Mouse (Mus musculus): ENCODE measurements around the gene Olfm1.

The Olfm1 gene

DNA sequence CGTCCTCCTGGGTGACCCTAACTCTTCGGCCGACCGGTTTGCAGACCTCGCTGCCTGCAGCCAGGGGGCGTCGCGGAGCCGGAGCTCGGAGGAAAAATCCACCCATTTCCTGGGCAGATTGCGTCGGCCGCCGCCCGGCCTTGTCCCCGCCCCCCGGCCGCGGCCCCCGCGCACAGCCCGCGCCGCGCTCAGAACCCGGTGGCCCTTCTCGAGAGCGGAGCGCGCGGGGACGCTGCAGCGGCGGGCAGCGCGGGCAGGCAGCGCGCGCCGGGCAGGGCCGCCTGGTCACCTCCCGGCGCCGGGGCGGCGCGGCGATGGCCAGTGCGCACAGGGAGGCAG is 12.6 kb downstream of the Olfm1 start:
- DNase-seq, result peak; percentile 98

GRCm38 (mm10) chr2:28205870-28206421 is 13.2 kb downstream of the Olfm1 start:
- DNase-seq, result peak; percentile 94

- DNase-seq, result no peak
Observed at GRCm38 (mm10) chr2:28206472-28206871, 13.7 kb downstream of the Olfm1 start.

GRCm38 (mm10) chr2:28207200-28207750 is 14.5 kb downstream of the Olfm1 start:
- DNase-seq, result no peak

GRCm38 (mm10) chr2:28208130-28208745 is 15.4 kb downstream of the Olfm1 start:
- DNase-seq, result no peak

- no peak for DNase-seq
Observed at GRCm38 (mm10) chr2:28209211-28209610, 16.4 kb downstream of the Olfm1 start.

DNA sequence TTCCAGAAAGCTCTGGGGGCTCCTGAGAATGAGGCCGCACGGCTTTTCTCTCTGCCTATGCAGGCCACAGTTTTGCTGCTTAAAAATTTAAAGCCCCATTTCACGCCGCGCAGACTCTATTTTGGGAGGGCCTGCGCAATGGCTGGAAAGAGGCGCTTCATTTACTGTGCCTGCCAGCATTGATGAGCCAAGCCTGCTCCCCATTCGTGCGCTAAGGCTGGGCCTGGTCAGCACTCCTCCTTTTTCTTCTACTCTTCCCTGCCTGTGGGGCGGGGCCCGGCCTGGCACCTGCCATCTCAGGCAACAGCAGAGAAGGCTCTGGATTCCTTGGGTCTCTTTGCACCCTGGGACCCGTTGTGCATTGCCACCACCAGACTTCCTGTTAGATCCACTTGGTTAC is 16.9 kb downstream of the Olfm1 start:
- DNase-seq, result no peak

- DNase-seq, result no peak
Observed at GRCm38 (mm10) chr2:28210273-28210672, 17.5 kb downstream of the Olfm1 start.

GRCm38 (mm10) chr2:28211531-28212281 is 18.9 kb downstream of the Olfm1 start:
- DNase-seq, result no peak

GRCm38 (mm10) chr2:28212911-28213310 is 20.1 kb downstream of the Olfm1 start:
- DNase-seq, result no peak

DNA sequence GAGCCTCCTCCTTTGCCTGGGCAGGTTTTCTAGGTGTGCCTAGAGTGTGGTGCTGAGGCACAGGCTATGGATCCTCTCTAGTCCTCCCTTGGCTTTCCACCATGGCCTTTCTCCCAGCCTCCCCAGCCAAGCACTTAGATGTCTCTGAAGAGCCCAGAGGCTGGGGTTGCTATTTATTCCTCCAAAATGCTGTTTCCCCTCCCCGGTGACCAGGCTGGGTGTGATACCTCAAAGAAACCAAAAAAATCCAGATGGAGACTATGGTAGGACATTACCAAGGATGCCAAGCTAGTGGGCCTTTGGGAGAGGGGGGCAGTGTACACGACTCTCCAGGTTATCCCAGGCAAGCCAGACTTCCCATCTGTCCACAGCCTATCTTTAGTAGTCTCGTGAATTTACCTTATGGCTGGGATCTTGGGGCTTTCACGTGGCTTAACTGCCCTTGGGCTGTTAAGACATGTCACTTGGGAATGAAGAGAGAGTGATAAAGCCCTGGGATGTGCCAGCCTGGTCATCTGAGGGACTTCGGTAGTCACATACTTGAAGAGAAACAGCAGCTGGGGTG is 23.5 kb downstream of the Olfm1 start:
- DNase-seq, result no peak

- no peak for DNase-seq
Observed at GRCm38 (mm10) chr2:28217783-28218182, 25.0 kb downstream of the Olfm1 start.

DNA sequence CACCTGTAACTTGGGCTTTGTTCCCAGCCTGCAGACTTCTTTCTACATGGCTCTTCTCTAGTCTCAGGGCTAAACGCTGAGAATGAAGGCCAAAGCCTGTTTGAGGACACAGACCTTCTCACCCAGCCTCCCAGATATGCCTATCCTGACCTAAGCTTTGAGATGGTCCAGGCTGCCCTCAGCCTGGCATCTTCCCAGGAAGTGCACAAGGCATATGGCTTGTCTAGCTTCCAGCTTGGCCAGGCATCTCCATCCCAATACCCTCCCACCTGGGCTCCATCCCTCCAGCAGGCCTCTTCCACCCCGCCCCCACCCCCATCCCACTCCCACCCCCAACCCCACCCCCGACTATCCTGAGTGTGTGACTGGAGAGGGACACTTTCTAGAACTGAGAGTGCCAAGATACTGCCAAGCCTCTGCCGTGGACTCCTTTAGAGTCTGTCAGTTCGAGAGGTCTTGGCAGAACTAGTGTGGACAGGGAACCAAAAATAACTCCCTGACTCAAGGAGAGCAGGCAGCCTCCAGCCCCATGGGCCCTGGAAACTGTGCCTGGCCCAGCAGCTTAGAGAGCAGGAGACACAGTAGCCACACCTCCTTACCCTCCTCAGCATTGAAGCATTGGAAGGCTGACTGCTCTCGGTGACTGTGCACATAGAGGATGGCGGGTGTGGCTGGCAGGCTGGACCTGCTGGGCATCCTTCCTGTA is 26.0 kb downstream of the Olfm1 start:
- DNase-seq, result peak; percentile 98

DNA sequence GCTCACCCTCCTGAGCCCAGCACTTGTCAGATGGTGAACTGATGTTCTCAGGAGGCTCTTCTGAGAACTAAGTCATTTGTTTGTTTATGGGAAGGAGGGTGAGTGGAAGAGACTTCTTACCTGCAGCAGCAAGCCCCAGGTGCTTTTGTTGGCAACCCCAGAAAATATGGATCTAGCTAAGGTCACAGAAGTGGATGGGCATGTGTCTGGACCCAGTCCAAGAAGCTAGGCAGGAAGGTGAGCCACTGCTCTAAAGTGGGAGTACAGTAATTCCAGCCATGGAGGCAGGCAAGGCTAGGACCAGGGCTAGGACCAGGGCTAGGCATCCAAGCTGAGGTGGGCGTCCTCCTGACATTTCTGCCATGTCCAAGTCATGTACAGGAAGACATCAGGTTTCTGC is 26.8 kb downstream of the Olfm1 start:
- no peak for DNase-seq

DNA sequence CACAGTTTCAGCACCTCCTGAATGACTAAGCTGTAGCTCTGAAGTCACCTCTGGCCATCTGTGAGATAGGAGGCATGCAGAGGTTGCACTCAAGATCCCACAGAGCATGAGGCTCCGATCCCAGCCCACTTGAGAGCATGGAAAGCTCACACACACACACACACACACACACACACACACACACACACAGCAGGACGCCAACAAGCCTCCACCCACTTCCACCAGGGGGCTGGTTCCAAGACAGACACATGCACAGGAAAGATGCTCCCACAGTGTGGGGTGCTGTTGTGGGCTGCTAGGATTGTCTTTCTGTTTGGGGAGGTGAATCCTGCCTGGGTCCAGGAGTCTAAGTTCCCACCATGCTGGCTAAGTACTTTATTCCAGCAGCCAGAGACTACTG is 29.0 kb downstream of the Olfm1 start:
- DNase-seq, result no peak

- no peak for DNase-seq
Observed at GRCm38 (mm10) chr2:28224819-28225218, 32.0 kb downstream of the Olfm1 start.

DNA sequence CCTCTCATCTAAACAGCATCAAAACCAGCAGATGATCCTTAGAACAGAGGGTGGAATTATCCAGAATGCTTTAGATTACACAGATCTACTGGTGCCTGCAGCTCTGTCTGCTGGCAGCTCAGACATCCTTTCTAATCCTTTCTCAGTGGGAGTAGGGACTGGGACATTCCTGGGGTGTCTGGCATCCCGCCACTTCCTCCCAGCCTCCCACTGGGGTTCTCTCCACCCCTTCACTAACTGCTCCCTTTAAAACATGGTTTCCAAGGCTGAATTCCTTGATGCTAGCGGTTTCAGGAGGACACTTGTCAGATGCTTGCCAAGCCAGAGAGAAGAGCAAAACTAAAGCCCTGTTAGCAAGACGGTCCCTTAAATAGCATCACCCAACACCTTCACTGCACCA is 33.1 kb downstream of the Olfm1 start:
- DNase-seq, result no peak

DNA sequence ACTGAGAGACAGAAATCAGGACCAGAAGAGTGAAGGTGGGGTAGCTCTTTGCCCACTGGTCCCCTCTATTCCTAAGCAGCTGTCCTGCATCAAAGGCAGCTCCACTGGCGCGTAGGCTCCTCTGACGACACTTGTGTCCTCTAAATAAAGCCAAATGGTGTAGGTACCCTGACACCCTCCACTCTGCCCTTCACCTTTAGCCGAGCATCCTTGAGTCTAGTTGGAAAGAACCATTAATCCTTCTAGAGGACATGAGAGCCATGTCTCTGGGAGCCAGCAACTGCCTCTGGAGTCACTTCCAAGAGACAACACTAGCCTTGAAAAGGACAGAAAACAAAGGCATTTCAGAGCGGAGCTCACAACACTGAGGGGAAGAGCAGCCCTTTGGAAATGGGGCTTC is 34.2 kb downstream of the Olfm1 start:
- DNase-seq, result no peak

GRCm38 (mm10) chr2:28227589-28228191 is 34.9 kb downstream of the Olfm1 start:
- DNase-seq, result no peak

- DNase-seq, result no peak
Observed at GRCm38 (mm10) chr2:28228364-28228763, 35.6 kb downstream of the Olfm1 start.

- DNase-seq, result no peak
Observed at GRCm38 (mm10) chr2:28235129-28235528, 42.3 kb downstream of the Olfm1 start.

- no peak for DNase-seq
Observed at GRCm38 (mm10) chr2:28236447-28236846, 43.7 kb downstream of the Olfm1 start.

GRCm38 (mm10) chr2:28239616-28240015 is 46.8 kb downstream of the Olfm1 start:
- no peak for DNase-seq

All from heart, adult 11 months (tissue).